Mouse (Mus musculus) cerebellum, adult 9-10 months (tissue): Measurements from ENCODE around the gene Pex7.

Experiments
- DNase-seq: peaks from one replicate; pipeline ENCODE4 v3.0.0; 2022

The Pex7 gene

GRCm38 (mm10) chr10:19876669-19877068 lies 30.8 kb downstream of the Pex7 start:
- no peak for DNase-seq

- no peak for DNase-seq
Observed at GRCm38 (mm10) chr10:19875346-19875745, 32.1 kb downstream of the Pex7 start.

GRCm38 (mm10) chr10:19855597-19856306 lies 51.7 kb downstream of the Pex7 start:
- no peak for DNase-seq

GRCm38 (mm10) chr10:19853609-19854008 lies 53.9 kb downstream of the Pex7 start:
- DNase-seq = no peak

- DNase-seq = no peak
Observed at GRCm38 (mm10) chr10:19852776-19853175, 54.7 kb downstream of the Pex7 start.

- DNase-seq = no peak
Observed at GRCm38 (mm10) chr10:19850998-19851691, 56.3 kb downstream of the Pex7 start, which contains the start of gene Slc35d3. Gene Slc35d3 (minus strand): TSS chr10:19851459.

- no peak for DNase-seq
Observed at GRCm38 (mm10) chr10:19850544-19850997, 56.9 kb downstream of the Pex7 start.

- no peak for DNase-seq
Observed at GRCm38 (mm10) chr10:19849771-19850365, 57.6 kb downstream of the Pex7 start.

GRCm38 (mm10) chr10:19848928-19849770 lies 58.3 kb downstream of the Pex7 start:
- no peak for DNase-seq

GRCm38 (mm10) chr10:19839836-19840235 lies 67.7 kb downstream of the Pex7 start:
- DNase-seq = no peak

GRCm38 (mm10) chr10:19835887-19836710 lies 71.4 kb downstream of the Pex7 start:
- DNase-seq = no peak

- no peak for DNase-seq
Observed at GRCm38 (mm10) chr10:19834222-19834621, 73.3 kb downstream of the Pex7 start.

GRCm38 (mm10) chr10:19831072-19831849 lies 76.2 kb downstream of the Pex7 start:
- DNase-seq = no peak

- no peak for DNase-seq
Observed at GRCm38 (mm10) chr10:19820986-19821385, 86.5 kb downstream of the Pex7 start.

GRCm38 (mm10) chr10:19818723-19819355 lies 88.7 kb downstream of the Pex7 start:
- no peak for DNase-seq

GRCm38 (mm10) chr10:19815371-19815770 lies 92.1 kb downstream of the Pex7 start:
- peak; percentile 5 for DNase-seq

- no peak for DNase-seq
Observed at GRCm38 (mm10) chr10:19811436-19812172, 95.9 kb downstream of the Pex7 start.

- DNase-seq = no peak
Observed at GRCm38 (mm10) chr10:19804763-19805162, 102.7 kb downstream of the Pex7 start.
